Mouse (Mus musculus): ENCODE measurements around the gene Stag2.

DNA sequence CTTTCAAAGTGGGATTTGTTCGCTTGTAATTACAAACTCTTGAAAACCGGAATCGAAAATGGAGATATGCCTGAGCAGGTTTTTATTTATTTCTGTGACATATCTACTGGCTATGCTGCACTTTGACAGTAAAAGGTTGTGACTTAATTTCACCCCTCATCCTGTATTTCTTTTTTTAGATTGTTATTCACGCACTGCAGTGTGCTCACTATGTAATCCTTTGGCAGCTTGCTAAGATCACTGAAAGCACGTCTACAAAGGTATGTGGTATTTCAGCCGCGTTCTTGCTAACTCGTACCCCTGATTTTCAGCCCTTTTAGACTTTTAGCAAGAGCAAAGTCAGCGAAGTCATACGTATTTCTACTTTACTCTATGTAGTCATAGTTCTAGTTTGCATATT lies 101.2 kb downstream of the Stag2 start:
- no peak for TF ChIP-seq CTCF (IDR thresholded peaks at IDR 0.05; ENCODE audit: low read depth)
- no peak for TF ChIP-seq EP300 (IDR thresholded peaks at IDR 0.05; ENCODE audit: low read depth)
